Mouse (Mus musculus) cerebellum, adult (tissue): ENCODE results near the gene Tbc1d5.

Experiments
- ATAC-seq: cut with Nextera tagmentation; 2 replicates; pipeline ENCODE4 v1.9.2; 2017; ENCODE audit warnings: mild to moderate bottlenecking, moderate library complexity, mixed read lengths; ENCODE audit not compliant: insufficient number of reproducible peaks, low FRiP score, low TSS enrichment

Gene Tbc1d5

DNA sequence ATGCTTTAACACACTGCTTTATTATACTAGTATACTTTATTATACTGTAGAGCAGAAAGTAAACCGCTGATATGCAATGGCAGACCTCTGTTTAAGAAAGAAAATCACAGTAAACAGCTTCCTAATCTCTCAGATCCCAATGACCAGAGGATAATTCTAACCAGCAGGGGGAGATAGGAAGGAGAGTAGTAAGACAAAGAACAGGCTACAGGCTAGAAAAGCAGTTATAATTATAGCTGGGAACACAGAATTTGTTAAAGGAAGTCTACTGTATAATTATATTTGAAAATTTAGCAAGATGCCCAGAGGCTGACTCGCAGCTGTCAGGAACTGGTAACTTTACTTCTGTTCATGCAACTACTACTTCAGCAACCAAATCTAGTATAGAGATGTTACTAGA is 68.0 kb downstream of the Tbc1d5 start:
- no peak for ATAC-seq

GRCm38 (mm10) chr17:51104294-51104693 is 74.9 kb downstream of the Tbc1d5 start:
- no peak for ATAC-seq

GRCm38 (mm10) chr17:51043869-51044268 is 135.3 kb downstream of the Tbc1d5 start:
- ATAC-seq = no peak

GRCm38 (mm10) chr17:51040861-51041260 is 138.3 kb downstream of the Tbc1d5 start:
- no peak for ATAC-seq

DNA sequence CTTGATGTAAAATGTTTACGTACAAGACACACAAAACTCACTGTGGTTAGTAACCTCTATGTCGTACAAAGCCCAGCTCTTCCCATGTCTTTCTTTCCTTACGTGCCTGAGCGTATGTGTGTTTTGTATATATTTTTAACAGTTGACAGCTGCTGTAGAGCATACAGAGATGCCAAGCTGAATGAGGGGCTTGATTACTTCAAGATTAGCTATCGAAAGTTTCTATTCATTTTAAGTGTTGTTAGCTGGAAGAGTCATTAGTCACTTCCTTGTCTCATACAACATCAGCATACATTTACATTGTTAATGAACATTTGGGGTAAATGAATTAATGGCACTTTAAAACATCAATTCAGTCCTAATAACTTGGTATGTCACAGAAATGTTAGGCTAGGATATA is 155.9 kb downstream of the Tbc1d5 start:
- ATAC-seq = no peak

- no peak for ATAC-seq
Measured at GRCm38 (mm10) chr17:51016384-51016783, 162.8 kb downstream of the Tbc1d5 start.

DNA sequence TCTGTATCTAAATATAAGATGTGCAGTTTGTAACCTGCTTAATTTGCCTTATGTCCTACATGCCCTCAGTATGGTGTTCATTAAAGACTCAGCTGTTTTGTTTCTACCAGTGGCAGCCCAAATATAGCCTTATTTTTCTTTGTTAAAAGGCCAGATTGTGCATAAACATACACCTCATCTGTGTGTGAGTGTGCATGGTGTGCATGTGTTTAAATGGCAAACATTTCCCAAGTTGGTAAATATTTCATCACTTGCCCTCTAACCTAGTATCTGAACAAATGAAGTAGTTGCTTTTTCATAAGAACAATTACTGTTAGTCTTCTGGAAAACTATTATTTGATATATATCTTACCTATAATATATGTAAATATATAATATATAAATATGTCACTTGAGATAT is 165.2 kb downstream of the Tbc1d5 start:
- no peak for ATAC-seq

GRCm38 (mm10) chr17:51003179-51003578 is 176.0 kb downstream of the Tbc1d5 start:
- ATAC-seq = no peak

DNA sequence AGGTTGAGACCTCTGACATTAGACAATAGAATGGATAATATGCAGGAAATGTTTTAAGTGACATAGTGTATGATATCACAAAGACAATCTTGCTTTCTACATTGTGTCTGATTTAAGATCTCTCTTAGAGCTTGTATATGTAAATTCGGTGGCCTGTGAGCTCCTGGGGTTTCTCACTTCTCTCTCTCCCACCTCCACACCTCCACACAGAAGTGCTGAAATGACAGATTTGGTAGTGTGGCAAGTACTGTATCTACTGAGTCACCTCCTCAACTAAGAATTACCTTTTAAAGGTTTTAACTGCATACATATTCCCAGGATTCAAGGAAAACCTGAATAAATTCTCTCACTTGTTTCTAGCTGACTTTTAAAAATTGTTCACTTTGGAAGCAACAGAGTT is 180.9 kb downstream of the Tbc1d5 start:
- no peak for ATAC-seq

DNA sequence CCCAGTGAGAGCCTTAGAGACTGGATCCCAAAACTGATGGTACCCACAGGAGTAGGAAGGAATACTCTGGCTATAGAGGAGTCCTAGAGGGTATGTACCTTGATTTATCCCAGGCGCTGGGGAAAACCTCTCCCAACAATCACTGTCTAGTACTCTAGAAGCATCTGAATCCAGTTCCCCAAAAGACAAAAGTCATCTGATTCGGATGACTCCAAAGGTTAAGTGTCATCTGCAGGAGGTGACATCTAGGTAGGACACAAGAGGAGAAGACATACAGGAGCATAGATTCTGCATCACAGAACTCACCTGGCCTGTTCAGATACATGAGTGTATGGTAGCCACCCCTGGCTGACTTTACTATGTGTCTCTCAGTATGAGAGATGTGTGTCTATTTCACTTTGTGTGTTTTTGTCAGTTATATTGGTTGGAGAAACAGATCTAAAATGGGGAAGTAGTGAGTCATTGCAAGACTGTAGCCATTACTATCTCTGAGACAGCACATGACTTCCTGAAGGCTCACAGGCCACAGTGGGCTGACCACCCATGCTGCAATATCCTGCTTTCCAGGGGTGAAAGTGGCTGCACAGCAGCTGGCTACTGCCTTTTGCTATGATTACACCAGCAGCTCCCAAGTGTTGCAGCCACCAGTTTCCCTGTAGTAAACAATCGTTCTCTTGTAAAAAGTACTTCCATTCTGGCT is 185.7 kb downstream of the Tbc1d5 start:
- no peak for ATAC-seq

DNA sequence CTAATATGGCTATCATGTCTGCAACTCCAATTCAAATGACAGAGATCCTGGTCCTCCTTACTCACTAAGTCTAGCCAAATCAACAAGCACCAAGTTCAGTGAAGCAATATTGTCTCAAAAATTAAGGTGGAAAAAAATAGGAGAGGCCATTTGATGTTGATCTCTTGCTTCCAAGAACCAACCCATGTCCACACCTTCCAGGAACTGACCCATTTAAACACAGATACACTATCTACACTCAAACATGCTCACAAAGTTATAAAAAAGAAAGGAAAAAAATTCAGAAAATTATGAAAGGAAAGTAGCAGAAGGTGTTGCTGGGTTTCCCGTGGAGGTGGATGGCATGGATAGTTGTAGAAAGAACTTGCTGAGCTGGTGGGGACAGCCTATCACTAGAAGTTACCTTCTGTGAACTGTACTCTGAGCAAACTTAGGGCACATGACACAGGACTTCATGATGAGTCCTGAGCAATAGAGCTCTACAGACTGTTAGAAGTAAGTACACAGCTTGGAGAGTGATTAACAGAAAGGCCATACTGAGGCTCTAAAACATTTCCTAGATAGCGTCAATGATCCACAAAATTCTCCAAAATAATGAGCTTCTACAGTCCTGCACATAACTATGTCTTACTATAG is 188.3 kb downstream of the Tbc1d5 start:
- no peak for ATAC-seq

DNA sequence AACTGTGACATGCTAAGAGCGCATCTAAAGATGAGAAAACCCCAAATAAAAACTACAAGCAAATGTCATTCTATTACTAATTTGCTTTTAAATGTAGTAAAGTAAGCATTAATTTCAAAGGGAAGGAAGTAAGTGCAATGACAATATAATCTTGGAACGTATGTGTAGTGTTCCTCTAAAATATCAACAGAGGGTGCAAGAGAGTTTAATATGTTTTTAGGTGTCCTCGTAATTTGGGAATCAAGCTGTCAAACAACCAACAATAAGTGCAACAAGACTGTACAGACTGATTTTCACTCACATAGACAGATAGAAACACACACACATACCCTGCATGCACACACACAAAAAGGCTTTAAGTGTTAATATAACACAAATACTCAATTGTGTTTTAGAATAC is 191.2 kb downstream of the Tbc1d5 start:
- no peak for ATAC-seq

DNA sequence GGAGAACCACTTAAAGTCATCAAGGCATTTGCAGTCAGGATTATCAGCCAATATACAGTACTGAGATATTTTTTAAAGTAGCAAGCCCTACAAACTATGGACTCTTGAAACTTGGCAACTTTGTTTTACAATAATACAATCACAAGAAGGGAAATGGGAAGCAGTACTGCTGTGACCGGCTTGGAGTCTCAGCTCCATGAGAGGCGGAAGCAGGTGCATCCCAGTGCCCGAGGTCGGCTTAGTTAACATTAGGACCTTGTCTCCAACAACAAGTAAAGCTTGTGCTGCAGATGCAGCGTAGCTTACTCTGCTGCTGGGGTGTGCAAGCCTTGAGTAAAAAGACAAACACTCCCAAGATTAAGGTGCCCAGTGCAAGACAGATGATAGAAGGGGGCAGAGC is 197.2 kb downstream of the Tbc1d5 start:
- ATAC-seq = no peak

DNA sequence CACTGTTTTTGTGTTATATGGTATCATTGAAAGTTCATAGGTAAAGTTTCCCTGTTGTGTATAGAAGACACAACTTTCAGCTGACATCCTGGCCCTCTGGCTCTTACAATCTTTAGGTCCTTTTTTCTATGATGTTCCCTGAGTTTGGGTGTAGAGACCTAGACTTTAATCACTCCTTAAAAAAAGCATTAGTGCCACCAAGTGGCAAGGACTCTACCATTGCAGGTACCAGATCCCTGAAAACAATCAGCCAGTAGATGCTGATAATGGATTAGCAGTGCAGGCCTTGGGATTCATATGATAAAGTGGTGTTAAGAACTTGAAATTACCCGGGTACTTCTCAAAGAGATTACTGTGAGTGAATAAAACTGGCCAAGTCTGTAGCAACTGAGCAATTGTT is 207.0 kb downstream of the Tbc1d5 start:
- ATAC-seq = no peak

GRCm38 (mm10) chr17:50966147-50966546 is 213.0 kb downstream of the Tbc1d5 start:
- no peak for ATAC-seq

DNA sequence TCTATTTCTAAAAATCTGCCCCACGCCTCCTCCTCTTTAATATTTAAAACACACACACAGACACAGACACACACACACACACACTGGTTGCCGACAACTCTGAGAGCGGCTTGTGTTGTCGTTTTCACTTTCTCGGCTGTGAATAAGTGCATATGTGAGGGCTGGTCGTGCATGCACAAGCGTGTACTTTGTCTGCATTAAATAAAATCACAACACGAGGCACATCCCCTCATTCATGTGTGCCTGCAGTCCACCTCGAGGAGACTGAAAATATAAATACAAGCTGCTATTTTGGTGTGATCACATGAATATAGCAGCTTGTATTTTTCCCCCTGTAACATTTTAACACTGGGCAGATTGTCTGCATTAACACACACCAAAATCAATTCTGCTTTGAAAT is 224.8 kb downstream of the Tbc1d5 start:
- ATAC-seq = no peak

- ATAC-seq = no peak
Measured at GRCm38 (mm10) chr17:50922308-50922707, 256.8 kb downstream of the Tbc1d5 start.

DNA sequence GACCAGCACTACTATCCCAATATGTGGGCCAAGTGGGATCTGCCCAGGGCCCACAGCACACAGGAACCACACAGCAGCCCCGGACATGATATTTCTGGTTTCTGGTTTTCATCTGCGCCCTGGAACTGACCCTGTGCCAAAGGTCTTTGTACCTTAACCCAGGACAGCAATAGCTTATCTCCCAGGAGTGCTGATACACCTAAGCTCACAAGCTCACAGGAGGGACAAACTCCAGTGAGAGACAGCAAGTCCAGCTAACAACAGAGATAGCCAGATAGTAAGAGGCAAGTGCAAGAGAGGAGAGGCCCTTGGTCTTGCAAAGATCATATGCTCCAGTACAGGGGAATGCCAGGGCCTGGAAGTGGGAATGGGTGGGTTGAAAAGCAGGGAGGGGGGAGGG is 263.9 kb downstream of the Tbc1d5 start:
- no peak for ATAC-seq

DNA sequence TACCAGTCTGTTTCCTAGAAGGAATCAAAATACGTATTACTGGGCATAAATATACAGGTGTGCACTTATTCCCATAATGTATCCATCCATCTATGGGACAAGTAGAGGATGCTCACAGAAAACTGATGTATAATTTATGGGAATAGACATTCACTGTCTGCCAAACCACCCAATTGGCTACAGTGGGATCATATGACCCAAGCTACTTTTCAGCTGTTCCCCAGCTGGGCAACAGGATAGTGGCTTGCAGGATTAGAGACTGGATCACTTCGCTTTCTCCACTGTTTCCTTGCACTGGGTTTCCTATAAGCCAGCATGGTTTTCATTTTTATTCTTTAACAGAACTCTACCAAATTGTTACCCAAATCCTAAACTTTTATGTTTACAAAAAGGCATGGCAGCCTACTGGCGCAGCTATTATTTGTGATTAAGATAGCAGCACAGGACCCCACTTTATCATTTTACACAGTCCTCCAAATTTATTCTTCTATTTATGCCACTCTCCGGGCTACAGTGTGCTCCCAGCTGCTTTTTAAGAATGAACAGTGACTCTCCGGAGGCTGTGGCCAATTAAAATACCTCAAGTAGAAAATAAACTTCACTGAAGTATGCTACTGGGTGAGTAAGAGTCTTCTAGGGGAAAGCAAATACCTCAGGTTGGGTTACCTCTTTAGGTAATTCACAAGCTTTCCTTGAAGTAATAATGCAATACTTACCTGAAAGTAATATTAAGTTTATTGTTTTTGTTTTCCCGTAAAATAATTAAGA is 270.4 kb downstream of the Tbc1d5 start:
- no peak for ATAC-seq

- no peak for ATAC-seq
Measured at GRCm38 (mm10) chr17:50908160-50908559, 271.0 kb downstream of the Tbc1d5 start.

DNA sequence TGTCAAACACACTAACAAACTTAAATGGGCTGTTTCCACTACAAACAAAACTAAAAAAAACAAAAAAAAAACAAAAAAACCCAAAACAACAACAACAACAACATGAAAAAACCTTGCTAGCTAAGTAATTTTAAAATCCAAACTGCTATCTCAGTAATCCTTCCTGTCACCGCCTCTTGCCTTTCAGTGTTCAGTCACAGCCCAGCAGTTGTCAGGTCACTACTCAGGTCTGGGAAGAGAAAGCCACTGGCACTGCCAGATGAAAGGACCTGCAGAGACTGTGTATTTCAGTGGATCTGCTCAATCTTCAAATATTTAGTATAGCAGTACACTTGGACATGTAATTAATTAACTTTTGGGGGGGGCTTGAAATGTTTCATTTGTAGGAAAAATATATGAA is 272.5 kb downstream of the Tbc1d5 start:
- ATAC-seq = no peak

DNA sequence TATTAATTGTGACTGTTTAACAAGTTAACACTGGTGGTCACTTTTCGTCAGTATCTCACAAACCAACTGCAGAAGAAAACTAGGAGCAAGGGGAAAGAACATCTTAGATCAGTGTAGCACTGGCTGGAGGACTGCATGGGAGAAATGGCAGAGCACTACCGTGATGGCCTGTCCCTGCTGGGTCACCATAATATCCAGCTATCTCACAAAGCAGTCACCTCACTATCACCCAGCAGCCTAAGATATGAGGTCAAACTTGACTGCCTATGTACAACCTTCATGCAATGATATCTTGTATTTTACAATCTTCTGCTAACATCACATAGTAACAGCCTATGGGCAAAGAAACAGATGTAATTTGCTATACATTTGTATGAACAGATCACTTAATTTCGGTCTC is 274.7 kb downstream of the Tbc1d5 start:
- ATAC-seq = no peak
